Mouse (Mus musculus): Measurements from ENCODE around the gene Klk1b4.
"Not testable (repeated sequence)": the region's sequence is repeated elsewhere in the genome, so short reads cannot be mapped to it uniquely, and the experiment has no call there.

DNA sequence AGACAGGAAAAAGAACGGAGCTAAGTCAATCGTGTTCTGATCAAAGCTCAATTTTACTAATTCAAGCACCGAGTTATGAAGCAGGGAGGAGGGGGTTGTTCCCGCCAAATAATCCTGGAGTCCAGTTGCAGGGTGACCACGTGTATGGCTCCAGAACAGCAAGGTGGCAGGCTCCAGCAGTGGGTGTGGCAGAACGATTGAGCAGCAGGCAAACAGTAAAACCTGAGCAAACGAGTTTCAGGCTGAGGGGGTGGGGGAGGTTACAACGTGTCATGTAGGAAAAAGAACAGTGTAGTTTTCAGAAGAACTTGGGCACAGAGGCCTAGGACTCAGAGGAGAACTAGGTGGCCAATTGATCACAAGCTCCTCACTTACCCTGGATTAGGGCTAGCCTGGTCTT is 20.7 kb upstream of the Klk1b4 start:
- not testable (repeated sequence) for TF ChIP-seq CTCF (IDR thresholded peaks at IDR 0.05); POLR2A (IDR thresholded peaks at IDR 0.05; ENCODE audit: insufficient read depth, low read depth, low read length)

Data from heart, adult 2 months (tissue).